Mouse (Mus musculus): ENCODE data around the gene Man1c1. TPM values are rescaled to one million over a fixed set of nuclear protein-coding genes. Genes with fewer than 3 reads are reported as not detected.

Man1c1 gene
- total RNA-seq, 2 experiments from 2014 or later: 26.9 to 28.3 TPM

- DNase-seq: no peak
These were observed 29.1 kb downstream of the Man1c1 start for GRCm38 (mm10) chr4:134674970-134675369.

- DNase-seq: no peak
These were observed 30.1 kb downstream of the Man1c1 start for GRCm38 (mm10) chr4:134673882-134674463.

- no peak for DNase-seq
These were observed 30.9 kb downstream of the Man1c1 start for GRCm38 (mm10) chr4:134673151-134673550.

GRCm38 (mm10) chr4:134672326-134672725 is 31.8 kb downstream of the Man1c1 start:
- no peak for DNase-seq

GRCm38 (mm10) chr4:134671660-134672173 is 32.4 kb downstream of the Man1c1 start:
- DNase-seq: no peak

- no peak for DNase-seq
These were observed 34.2 kb downstream of the Man1c1 start for GRCm38 (mm10) chr4:134669742-134670354.

- no peak for DNase-seq
These were observed 35.6 kb downstream of the Man1c1 start for GRCm38 (mm10) chr4:134668355-134669028.

GRCm38 (mm10) chr4:134666391-134666790 is 37.7 kb downstream of the Man1c1 start:
- DNase-seq: no peak

- DNase-seq: peak; percentile 45 to 63
These were observed 41.0 kb downstream of the Man1c1 start for GRCm38 (mm10) chr4:134663052-134663451.

- DNase-seq: no peak
These were observed 43.4 kb downstream of the Man1c1 start for GRCm38 (mm10) chr4:134660630-134661183.

GRCm38 (mm10) chr4:134659354-134660301 is 44.5 kb downstream of the Man1c1 start:
- DNase-seq: no peak

- no peak for DNase-seq
These were observed 46.6 kb downstream of the Man1c1 start for GRCm38 (mm10) chr4:134657473-134657872.

- no peak for DNase-seq
These were observed 49.7 kb downstream of the Man1c1 start for GRCm38 (mm10) chr4:134654391-134654790.

GRCm38 (mm10) chr4:134652720-134653119 is 51.4 kb downstream of the Man1c1 start:
- no peak for DNase-seq

- no peak for DNase-seq
These were observed 51.9 kb downstream of the Man1c1 start for GRCm38 (mm10) chr4:134652151-134652550.

GRCm38 (mm10) chr4:134651358-134651757 is 52.7 kb downstream of the Man1c1 start:
- DNase-seq: peak; percentile 70 to 81

- no peak for DNase-seq
These were observed 58.8 kb downstream of the Man1c1 start for GRCm38 (mm10) chr4:134645042-134645948.

GRCm38 (mm10) chr4:134644410-134644809 is 59.7 kb downstream of the Man1c1 start:
- DNase-seq: no peak

GRCm38 (mm10) chr4:134641711-134642516 is 62.2 kb downstream of the Man1c1 start:
- no peak for DNase-seq

GRCm38 (mm10) chr4:134639325-134639724 is 64.8 kb downstream of the Man1c1 start:
- DNase-seq: no peak
